Mouse (Mus musculus) stomach, embryonic 14.5 days (tissue): ENCODE data around the gene Ifnlr1. TPM values are rescaled to one million over a fixed set of nuclear protein-coding genes. Genes with fewer than 3 reads are reported as not detected.
"Not testable (repeated sequence)": the region's sequence is repeated elsewhere in the genome, so short reads cannot be mapped to it uniquely, and the experiment has no call there.

Experiments
- ATAC-seq: fragments of 200-750 bp; cut with Nextera tagmentation; 2 replicates; pipeline ENCODE4 v1.8.0; 2017; ENCODE audit warnings: low read depth, moderate TSS enrichment; ENCODE audit not compliant: insufficient number of reproducible peaks, insufficient read depth, low FRiP score
- H3K27ac ChIP-seq: fragments of 300-500 bp; sonication (generic); 2 replicates; pipeline ENCODE4 v1.5.1; 2014; ENCODE audit warnings: mild to moderate bottlenecking, low read length, moderate library complexity, mixed read lengths
- H3K27me3 ChIP-seq: fragments of 300-500 bp; sonication (generic); 2 replicates; pipeline ENCODE4 v1.6.1; 2014; ENCODE audit warnings: low read length, control low read depth, mixed read lengths; ENCODE audit not compliant: control insufficient read depth, insufficient read depth
- H3K36me3 ChIP-seq: fragments of 300-500 bp; sonication (generic); 2 replicates; pipeline ENCODE4 v1.6.1; 2014; ENCODE audit warnings: mild to moderate bottlenecking, control low read depth, low read length, moderate library complexity, mixed read lengths; ENCODE audit not compliant: control insufficient read depth, insufficient read depth
- H3K4me1 ChIP-seq: fragments of 300-500 bp; sonication (generic); 2 replicates; pipeline ENCODE4 v1.6.1; 2014; ENCODE audit warnings: low read length, control low read depth, mixed read lengths; ENCODE audit not compliant: control insufficient read depth, insufficient read depth
- H3K4me2 ChIP-seq: fragments of 300-500 bp; sonication (generic); replicated peaks from 2 replicates; pipeline ENCODE4 v1.6.1; 2014; ENCODE audit warnings: low read depth, low read length, control low read depth
- H3K4me3 ChIP-seq: fragments of 300-500 bp; sonication (generic); 2 replicates; pipeline ENCODE4 v1.5.1; 2014; ENCODE audit warnings: low read depth, low read length, control low read depth
- H3K9ac ChIP-seq: fragments of 300-500 bp; sonication (generic); replicated peaks from 2 replicates; pipeline ENCODE4 v1.6.1; 2014; ENCODE audit warnings: low read depth, mild to moderate bottlenecking, control low read depth, low read length, moderate library complexity, mixed read lengths
- H3K9me3 ChIP-seq: fragments of 300-500 bp; sonication (generic); 2 replicates; pipeline ENCODE4 v1.6.1; 2016; ENCODE audit warnings: low read depth, low read length, control low read depth; ENCODE audit not compliant: control insufficient read depth
- WGBS: fragments of 180-500 bp; shearing (Covaris S2); extraction: QIAGEN DNeasy Blood & Tissue Kit; methylation state at CpG from one replicate; pipeline ENCODE4 v1.1.7; 2014; 5-methylcytosine and 5-hydroxymethylcytosine counted together
- polyA plus RNA-seq: library from polyadenylated mRNA; unstranded; fragments of >200 nt; fragmentation: Nextera tagmentation; extraction: Ambion mirVana; gene quantifications from 2 replicates; pipeline ENCODE4 v1.2.1, GENCODE M21; 2014

The Ifnlr1 gene
- polyA plus RNA-seq, 1 experiment from 2014 or later, result 1.8 TPM

GRCm38 (mm10) chr4:135698498-135698897 is 12.4 kb downstream of the Ifnlr1 start:
- Histone ChIP-seq H3K9me3 (no peaks in the 10 kb centered on the region), H3K4me3 (no peak overlapping the region), H3K9ac (no peak overlapping the region), H3K27ac (no peak overlapping the region), H3K36me3 (no peaks in the 10 kb centered on the region), H3K27me3 (no peaks in the 10 kb centered on the region), H3K4me1 (no peaks in the 10 kb centered on the region), H3K4me2 (no peak overlapping the region)
- 76% methylated on average over 7 of the region's 7 CpGs for WGBS
- ATAC-seq, result no peak

DNA sequence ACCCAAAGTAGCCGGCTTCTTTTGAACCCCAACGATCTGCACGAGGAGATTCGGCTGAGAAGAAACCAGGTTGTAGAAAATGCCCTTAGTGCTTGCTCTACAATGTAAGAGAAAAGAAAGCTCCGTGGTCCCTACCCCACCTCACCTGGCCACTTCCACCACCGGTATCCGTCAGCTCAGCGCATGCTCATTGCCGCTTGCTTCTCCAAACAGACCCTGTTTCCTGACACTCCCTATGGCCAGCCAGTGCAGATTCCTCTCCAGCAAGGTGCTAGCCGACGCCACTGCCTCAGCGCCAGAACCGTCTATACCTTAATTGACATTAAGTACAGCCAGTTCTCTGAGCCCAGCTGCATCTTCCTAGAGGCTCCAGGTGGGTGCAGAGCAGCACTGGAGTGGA is 17.4 kb downstream of the Ifnlr1 start:
- ATAC-seq, result no peak; the same call in 1 of the 2 replicates
- no peak overlapping the region for H3K9ac ChIP-seq
- H3K4me1 ChIP-seq, result no peaks in the 10 kb centered on the region
- H3K9me3 ChIP-seq, result no peaks in the 10 kb centered on the region
- no peaks in the 10 kb centered on the region for H3K36me3 ChIP-seq
- no peak overlapping the region for H3K27ac ChIP-seq
- H3K27me3 ChIP-seq, result no peaks in the 10 kb centered on the region
- no peak overlapping the region for H3K4me3 ChIP-seq
- no peak overlapping the region for H3K4me2 ChIP-seq
- 59% methylated on average over 13 of the region's 13 CpGs for WGBS

GRCm38 (mm10) chr4:135704016-135704415 is 17.9 kb downstream of the Ifnlr1 start:
- no peaks in the 10 kb centered on the region for H3K9me3 ChIP-seq
- no peaks in the 10 kb centered on the region for H3K36me3 ChIP-seq
- H3K4me3 ChIP-seq, result no peak overlapping the region
- H3K9ac ChIP-seq, result no peak overlapping the region
- H3K27me3 ChIP-seq, result no peaks in the 10 kb centered on the region
- no peak overlapping the region for H3K27ac ChIP-seq
- WGBS, result 63% methylated on average over 6 of the region's 6 CpGs
- no peak overlapping the region for H3K4me2 ChIP-seq
- H3K4me1 ChIP-seq, result no peaks in the 10 kb centered on the region
- ATAC-seq, result no peak

DNA sequence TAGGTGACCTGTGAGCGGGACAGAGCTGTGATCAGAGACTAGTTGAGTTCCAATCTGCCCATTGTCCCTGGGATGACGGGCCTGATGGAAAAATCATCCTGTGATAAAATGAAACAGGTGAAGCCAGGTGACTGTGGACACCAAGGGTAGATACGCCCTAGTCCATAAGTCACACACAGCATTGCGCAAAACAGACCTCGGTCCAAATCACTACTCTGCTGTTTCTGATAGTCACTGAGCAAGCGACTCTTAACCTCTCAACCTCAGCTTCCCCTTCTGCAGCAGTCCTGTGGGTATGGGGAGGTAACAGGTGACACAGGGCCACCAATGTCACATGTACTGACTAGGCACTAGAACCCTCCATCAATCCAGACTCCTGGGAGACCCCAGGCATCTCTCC is 20.0 kb downstream of the Ifnlr1 start:
- no peak for ATAC-seq
- WGBS, result 92% methylated on average over 6 of the region's 6 CpGs
- Histone ChIP-seq H3K36me3 (no peaks in the 10 kb centered on the region), H3K27ac (no peak overlapping the region), H3K27me3 (no peaks in the 10 kb centered on the region), H3K9ac (no peak overlapping the region), H3K4me1 (no peaks in the 10 kb centered on the region), H3K4me2 (no peak overlapping the region), H3K9me3 (no peaks in the 10 kb centered on the region), H3K4me3 (no peak overlapping the region)

- Histone ChIP-seq H3K36me3 (no peaks in the 10 kb centered on the region), H3K4me3 (no peak overlapping the region), H3K27ac (no peak overlapping the region), H3K9ac (no peak overlapping the region), H3K27me3 (no peaks in the 10 kb centered on the region), H3K4me2 (no peak overlapping the region), H3K9me3 (no peaks in the 10 kb centered on the region), H3K4me1 (0 out of 2 replicates have a peak, but pooled peaks cover 5% of the 10 kb centered on the region)
- 15% methylated on average over 8 of the region's 8 CpGs for WGBS
- ATAC-seq, result peak; percentile 42; the same call in 1 of the 2 replicates
These were observed 23.0 kb downstream of the Ifnlr1 start for GRCm38 (mm10) chr4:135709072-135709564.

- 0 out of 2 replicates have a peak, but pooled peaks cover 5% of the 10 kb centered on the region for H3K4me1 ChIP-seq
- no peak for ATAC-seq
- no peaks in the 10 kb centered on the region for H3K9me3 ChIP-seq
- H3K27me3 ChIP-seq, result no peaks in the 10 kb centered on the region
- H3K27ac ChIP-seq, result no peak overlapping the region
- WGBS, result 77% methylated on average over 11 of the region's 11 CpGs
- H3K36me3 ChIP-seq, result no peaks in the 10 kb centered on the region
- H3K4me3 ChIP-seq, result no peak overlapping the region
- no peak overlapping the region for H3K4me2 ChIP-seq
- no peak overlapping the region for H3K9ac ChIP-seq
These were observed 23.5 kb downstream of the Ifnlr1 start for GRCm38 (mm10) chr4:135709621-135710020.

DNA sequence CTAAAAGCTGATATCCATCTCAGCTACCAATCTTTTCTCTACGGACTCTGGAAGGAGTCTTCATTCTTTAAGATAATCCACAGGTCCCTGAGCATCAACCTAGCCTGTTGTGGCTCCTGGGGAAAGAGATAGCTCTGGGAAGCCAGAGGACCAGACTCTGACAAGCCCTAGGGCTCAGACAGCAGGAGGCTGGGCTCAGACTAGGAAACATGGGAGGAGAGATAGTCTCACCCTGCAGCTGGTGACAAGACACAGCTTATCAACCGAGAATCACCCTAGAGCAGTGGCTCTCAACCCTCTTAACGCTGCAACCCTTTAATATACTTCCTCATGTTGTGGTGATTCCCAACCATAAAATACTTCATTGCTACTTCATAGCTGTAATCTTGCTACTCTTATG is 24.3 kb downstream of the Ifnlr1 start:
- Histone ChIP-seq H3K4me3 (no peak overlapping the region), H3K27ac (no peak overlapping the region), H3K27me3 (no peaks in the 10 kb centered on the region), H3K9ac (no peak overlapping the region), H3K4me2 (no peak overlapping the region), H3K4me1 (0 out of 2 replicates have a peak, but pooled peaks cover 5% of the 10 kb centered on the region), H3K36me3 (no peaks in the 10 kb centered on the region), H3K9me3 (no peaks in the 10 kb centered on the region)
- ATAC-seq, result no peak
- WGBS, result 68% methylated on average over 3 of the region's 3 CpGs

- H3K9me3 ChIP-seq, result no peaks in the 10 kb centered on the region
- H3K9ac ChIP-seq, result no peak overlapping the region
- H3K4me1 ChIP-seq, result 0 out of 2 replicates have a peak, but pooled peaks cover 5% of the 10 kb centered on the region
- no peak overlapping the region for H3K4me2 ChIP-seq
- ATAC-seq, result no peak
- 76% methylated on average over 8 of the region's 8 CpGs for WGBS
- no peak overlapping the region for H3K4me3 ChIP-seq
- H3K27me3 ChIP-seq, result no peaks in the 10 kb centered on the region
- H3K36me3 ChIP-seq, result no peaks in the 10 kb centered on the region
- no peak overlapping the region for H3K27ac ChIP-seq
These were observed 28.7 kb downstream of the Ifnlr1 start for GRCm38 (mm10) chr4:135714776-135715175.

DNA sequence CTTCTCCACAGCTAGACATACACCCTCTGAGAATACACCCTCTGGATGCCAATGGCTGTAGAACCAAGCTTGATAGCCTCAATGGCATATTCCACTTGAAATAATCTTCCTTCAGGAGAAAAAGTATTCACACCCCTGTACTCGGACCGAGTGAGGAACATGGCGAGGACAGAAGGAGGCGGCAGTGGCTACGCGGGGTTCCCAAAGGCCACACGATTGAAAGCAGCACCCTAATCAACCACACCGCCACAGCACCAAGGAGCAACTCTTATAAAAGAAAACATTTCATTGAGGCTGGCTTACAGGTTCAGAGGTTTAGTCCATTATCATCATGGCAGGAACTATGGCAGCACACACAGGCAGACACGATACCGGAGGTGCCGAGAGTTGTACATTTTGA is 30.4 kb downstream of the Ifnlr1 start:
- not testable (repeated sequence) for H3K9me3 ChIP-seq, H3K36me3 ChIP-seq, H3K27ac ChIP-seq, ATAC-seq, H3K4me2 ChIP-seq, H3K4me3 ChIP-seq, H3K4me1 ChIP-seq, H3K27me3 ChIP-seq, H3K9ac ChIP-seq
- 95% methylated on average over 11 of the region's 11 CpGs for WGBS
